Mouse (Mus musculus) macrophage (primary cell): ENCODE data around the gene Rpp25l. TPM values are rescaled to one million over a fixed set of nuclear protein-coding genes. Genes with fewer than 3 reads are reported as not detected.
"Not testable (repeated sequence)": the region's sequence is repeated elsewhere in the genome, so short reads cannot be mapped to it uniquely, and the experiment has no call there.

Experiments used
- H3K27ac ChIP-seq: fragments of 350-480 bp; formaldehyde crosslinking; 2 replicates; pipeline ENCODE4 v1.9.0; 2021
- H3K36me3 ChIP-seq: fragments of 350-480 bp; formaldehyde crosslinking; 2 replicates; pipeline ENCODE4 v1.9.0; 2021; ENCODE audit errors: inconsistent target
- H3K4me3 ChIP-seq: fragments of 350-480 bp; formaldehyde crosslinking; 2 replicates; pipeline ENCODE4 v1.9.0; 2021; ENCODE audit errors: inconsistent target
- H3K79me2 ChIP-seq: fragments of 350-480 bp; formaldehyde crosslinking; 2 replicates; pipeline ENCODE4 v1.9.0; 2021; ENCODE audit errors: inconsistent target
- WGBS: methylation state at CpG from one replicate; pipeline ENCODE4 v1.1.7; 2026; ENCODE audit warnings: inconsistent platforms; ENCODE audit not compliant: missing documents; 5-methylcytosine and 5-hydroxymethylcytosine counted together
- polyA plus RNA-seq: library from polyadenylated mRNA; stranded (reverse); fragments of 250-400 nt; gene quantifications from 3 replicates; pipeline ENCODE4 v1.2.4, GENCODE M21; 2018; ENCODE audit warnings: inconsistent platforms

Rpp25l gene
- polyA plus RNA-seq, 1 experiment from 2014 or later, result 6.4 TPM

DNA sequence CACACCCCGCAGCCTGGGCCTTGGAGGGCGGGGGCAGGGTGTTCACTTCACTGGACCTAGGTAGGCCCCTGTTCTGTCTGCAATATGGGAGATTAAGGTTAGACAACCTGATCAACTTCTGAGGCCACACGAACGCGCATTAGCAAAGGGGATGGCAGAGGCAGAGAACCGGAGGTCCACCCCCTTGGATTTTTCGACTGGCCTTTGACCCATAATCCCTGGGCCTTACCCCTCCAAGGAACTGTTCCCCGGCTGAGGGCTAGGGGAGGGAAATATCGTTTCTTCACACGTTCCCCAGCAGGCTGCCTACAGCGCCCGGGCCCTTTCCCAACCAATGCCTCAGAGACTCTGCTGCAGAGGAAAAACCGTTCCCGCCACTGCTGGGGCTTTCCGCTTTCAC lies 16.9 kb downstream of the Rpp25l start:
- H3K79me2 ChIP-seq, H3K36me3 ChIP-seq, H3K27ac ChIP-seq, H3K4me3 ChIP-seq: not testable (repeated sequence)
- 1% methylated on average over 8 of the region's 15 CpGs for WGBS

DNA sequence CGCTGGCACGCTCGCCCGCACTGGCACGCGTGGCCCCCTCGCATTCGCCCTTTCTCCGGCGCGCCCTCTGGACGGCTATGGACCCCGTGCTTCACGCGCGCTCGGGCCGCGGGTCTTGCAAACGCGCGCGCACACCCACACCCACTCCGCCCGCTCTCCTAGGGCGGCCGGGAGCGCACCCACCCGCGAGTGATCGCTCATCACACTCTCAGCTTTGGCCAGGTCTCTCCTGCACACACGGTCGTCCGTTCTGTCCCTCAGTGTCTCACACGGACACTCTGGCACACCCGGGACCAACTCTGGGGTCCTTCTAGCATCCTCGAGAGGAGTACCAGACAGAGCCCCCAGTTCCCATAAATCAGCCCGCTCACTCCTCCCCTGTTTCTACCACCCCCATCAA lies 17.5 kb downstream of the Rpp25l start:
- H3K36me3 ChIP-seq, H3K79me2 ChIP-seq, H3K27ac ChIP-seq, H3K4me3 ChIP-seq: not testable (repeated sequence)
- WGBS, result 9% methylated on average over 9 of the region's 38 CpGs

DNA sequence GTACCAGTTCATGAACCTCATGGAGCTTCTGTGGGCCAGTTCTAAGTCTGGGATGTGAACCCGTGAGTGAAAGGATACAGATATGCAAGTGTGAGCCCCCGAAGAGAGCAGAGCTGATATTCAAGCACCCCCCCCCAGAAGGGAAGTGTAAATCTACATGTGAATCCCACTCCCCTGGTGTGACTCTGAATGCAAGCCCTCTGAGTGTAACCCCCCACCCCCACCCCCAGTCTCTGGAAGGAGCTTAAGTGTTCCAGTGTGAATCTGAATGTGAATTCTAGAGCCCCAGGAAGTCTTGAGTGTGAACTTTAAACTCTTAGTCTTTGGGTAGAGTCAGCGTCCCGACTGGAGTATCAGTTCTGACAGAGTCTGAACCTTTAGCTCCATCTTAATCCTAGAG lies 19.8 kb downstream of the Rpp25l start:
- H3K27ac ChIP-seq, H3K4me3 ChIP-seq, H3K79me2 ChIP-seq, H3K36me3 ChIP-seq: not testable (repeated sequence)
- WGBS, result 18% methylated on average over 4 of the region's 4 CpGs

DNA sequence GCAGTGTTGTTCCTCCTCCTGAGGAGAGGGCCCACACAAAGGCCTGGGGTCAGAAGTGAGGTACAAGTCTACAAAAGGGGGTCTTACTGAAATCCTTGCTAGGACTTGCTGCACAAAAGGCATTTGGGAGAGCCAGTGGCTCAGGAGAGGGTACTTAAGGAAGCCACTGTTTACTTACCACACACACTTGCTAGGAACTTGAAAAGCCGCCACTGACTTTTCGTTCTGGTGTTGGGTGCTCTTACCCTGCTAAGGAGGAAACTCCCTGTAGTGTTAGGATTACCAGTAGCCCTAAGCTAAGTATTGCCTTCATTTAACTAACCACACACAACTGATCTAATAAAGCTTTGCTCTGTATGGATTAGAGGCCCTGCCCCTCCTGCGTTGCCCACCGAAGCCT lies 23.3 kb downstream of the Rpp25l start:
- not testable (repeated sequence) for H3K79me2 ChIP-seq, H3K27ac ChIP-seq, H3K4me3 ChIP-seq, H3K36me3 ChIP-seq
- WGBS, result no CpG with 5 or more reads among the region's 4 CpGs

DNA sequence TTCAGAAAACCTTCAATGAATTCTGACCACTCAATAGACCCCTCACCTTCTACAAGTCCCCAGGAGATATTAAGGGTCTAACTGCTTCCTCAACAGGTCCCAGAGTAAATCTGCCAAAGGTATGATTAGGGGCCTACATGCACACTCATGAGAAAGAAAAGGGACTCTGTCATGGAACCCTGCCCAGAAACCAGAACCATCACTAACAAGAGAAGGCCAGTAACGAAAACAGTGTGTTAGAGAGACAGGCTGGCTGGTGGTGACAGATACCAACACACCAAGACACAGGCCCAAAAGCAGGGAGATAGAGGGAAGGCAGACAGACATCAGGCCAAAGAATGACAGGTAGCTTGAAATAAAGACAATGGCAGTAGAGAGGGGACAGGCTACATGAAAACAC lies 24.8 kb downstream of the Rpp25l start:
- whole genome bisulfite sequencing, result 100% methylated on average over 1 of the region's 1 CpGs

DNA sequence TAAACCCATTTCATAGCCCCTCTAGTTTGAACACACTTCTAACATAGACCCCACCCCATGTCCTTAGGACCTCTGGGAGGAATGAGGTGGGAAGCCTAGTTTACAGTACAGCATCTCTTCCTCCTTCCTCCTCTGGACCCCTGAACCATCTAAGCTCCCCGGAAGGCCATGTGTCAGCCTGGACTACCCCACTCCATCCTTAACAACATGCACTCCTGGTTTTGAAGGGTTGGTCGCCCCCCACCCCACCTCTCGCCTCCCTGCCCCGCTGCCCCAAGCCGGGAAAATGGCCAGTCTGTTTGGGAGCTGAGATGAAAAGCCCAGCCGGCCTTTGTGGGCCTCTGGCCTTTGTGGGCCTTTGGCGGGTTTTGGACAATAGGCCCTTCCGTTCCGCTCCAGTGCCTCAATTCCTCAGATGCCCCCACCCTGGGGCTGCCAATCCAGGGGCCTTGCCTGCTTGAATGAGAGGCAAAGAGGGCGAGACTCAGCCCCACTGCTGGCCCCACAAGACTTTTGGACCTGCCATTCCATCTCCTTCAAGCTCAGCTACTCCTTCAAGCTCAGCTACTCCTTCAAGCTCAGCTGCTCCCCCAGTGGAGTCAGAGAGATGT lies 27.3 kb downstream of the Rpp25l start:
- WGBS, result 70% methylated on average over 6 of the region's 10 CpGs
- H3K27ac ChIP-seq, result not testable (repeated sequence)

More for the DNA sequence above, 24.8 kb downstream of the Rpp25l start:
- H3K79me2 ChIP-seq, H3K27ac ChIP-seq, H3K36me3 ChIP-seq, H3K4me3 ChIP-seq: not testable (repeated sequence)

DNA sequence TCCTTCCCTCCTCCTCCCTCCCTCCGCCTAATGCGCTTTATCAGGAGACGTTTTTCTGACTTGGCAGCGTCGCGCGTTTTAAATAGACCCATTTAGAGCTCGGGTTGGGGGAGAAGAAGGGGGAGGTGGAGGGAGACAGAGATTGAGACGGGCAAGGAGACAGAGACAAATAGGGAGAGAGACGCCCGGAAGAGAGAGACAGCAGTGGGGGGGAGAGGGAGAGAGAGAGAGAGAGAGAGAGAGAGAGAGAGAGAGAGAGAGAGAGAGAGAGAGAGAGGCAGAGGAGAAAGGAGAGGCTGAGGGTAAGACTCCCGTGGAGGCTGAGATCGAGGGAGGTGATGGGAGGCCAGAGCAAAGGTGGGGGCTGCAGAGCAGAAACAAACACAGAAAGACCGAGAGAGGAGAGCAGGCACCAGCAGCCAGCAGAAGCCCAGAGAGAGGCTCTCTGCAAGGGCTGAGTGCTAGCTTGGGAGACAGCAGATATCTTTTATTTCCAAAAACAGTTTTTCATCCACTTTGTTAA lies 28.3 kb downstream of the Rpp25l start:
- WGBS, result 0% methylated on average over 1 of the region's 14 CpGs
- not testable (repeated sequence) for H3K4me3 ChIP-seq

More for the DNA sequence above, 27.3 kb downstream of the Rpp25l start:
- not testable (repeated sequence) for H3K36me3 ChIP-seq, H3K4me3 ChIP-seq, H3K79me2 ChIP-seq

DNA sequence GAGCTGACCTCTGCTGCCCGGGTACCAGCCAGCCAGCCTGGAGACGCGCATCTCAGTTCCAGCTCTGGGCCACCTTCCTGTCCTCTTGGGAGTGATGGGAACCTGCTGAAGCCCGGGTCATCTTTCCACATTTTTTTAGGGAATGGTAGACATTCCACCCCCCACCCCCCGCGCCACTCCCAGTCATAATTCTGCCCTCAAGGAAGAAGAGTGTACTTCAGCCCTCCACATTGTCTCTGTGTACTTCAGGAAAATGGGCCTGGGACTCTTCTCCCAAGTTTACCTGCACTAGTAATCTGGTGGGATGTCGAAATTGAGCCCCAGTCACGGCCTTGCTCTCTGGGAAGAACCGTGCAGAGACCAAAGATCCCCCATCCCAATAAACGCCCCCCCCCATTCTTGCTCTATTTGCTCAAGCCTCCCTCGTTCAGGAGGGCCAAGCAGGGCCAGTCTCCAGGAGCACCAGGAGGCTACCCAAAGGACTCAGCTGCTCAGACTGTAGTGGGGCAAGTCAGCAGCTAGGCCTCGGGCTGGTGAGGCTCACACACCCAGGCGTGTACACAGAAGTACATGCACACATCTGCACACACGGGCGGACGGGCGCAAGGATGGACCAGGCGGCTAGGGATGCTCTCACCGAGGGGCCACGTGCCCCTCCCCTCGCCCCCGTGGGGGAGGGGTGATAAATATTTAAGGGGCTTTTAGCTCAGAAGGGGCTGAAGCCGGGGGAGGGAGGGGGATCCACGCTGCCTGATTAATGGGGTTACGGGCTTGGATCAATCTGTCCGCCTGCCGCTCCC lies 29.0 kb downstream of the Rpp25l start:
- 6% methylated on average over 8 of the region's 27 CpGs for WGBS
- H3K36me3 ChIP-seq, H3K27ac ChIP-seq, H3K4me3 ChIP-seq, H3K79me2 ChIP-seq: not testable (repeated sequence)

More for the DNA sequence above, 28.3 kb downstream of the Rpp25l start:
- H3K27ac ChIP-seq, H3K36me3 ChIP-seq, H3K79me2 ChIP-seq: not testable (repeated sequence)

DNA sequence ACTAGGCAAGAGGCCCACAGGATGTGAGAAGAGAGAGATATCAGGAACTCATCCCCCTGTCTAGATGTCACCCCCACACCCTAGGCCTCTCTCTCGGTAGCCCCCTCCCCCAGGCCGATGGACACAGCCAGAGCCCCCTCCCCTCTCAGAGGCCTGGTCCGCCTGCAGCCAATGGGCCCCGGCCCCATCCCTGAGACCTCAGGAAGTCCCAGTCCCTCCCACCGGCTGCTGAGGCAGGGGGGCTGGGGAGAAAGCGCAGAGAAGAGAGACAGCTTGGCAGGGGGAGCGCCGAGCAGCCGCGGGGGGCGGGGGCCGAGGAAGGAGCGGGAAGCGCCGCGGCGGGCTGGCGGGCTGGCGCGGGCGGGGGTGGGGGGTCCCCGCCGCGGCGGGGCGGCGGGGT lies 30.0 kb downstream of the Rpp25l start:
- not testable (repeated sequence) for H3K79me2 ChIP-seq, H3K4me3 ChIP-seq, H3K27ac ChIP-seq, H3K36me3 ChIP-seq
- 20% methylated on average over 1 of the region's 27 CpGs for WGBS

DNA sequence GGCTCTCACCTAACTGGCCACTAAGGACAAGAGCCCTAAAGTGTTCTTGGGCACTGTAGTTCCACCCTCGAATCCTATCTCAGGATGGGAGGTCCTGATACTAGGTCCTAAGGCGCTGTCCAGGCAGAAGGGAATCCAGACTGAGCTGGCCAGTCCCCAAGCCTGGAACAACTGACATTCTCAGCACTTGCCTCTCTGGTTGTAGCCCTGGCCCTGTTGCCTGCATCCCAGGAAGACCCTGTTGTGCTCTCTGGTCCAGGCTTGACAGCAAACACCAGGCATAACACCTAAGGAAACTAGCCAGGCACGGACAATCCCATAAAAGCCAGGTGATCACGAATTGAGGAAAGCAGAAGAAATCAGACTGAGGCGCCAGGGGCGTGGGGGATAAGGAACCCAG lies 30.5 kb downstream of the Rpp25l start:
- Histone ChIP-seq H3K36me3 (no peaks in the 10 kb centered on the region), H3K79me2 (no peaks in the 10 kb centered on the region), H3K27ac (no peak overlapping the region), H3K4me3 (no peak overlapping the region)
- 30% methylated on average over 6 of the region's 6 CpGs for WGBS

DNA sequence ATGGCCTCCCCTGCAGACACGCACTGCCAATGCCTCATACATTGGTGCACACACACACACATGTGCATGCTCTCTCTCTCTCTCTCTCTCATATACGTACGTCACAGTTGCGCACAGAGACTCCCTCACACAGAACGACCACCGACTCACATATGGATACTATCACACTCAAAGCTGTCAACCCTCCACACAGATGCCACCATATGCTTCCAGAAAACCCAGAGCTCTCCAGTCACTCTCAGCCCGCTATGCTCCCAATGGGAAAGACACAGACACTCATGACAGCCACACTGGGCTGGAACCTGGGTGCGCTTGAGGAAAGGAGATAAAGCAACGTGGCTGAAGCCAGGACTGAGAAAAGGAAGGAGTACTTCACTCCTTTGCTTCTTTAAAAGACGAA lies 31.4 kb downstream of the Rpp25l start:
- Histone ChIP-seq H3K79me2 (no peaks in the 10 kb centered on the region), H3K4me3 (no peak overlapping the region), H3K36me3 (no peaks in the 10 kb centered on the region), H3K27ac (no peak overlapping the region)
- WGBS, result 71% methylated on average over 10 of the region's 10 CpGs

DNA sequence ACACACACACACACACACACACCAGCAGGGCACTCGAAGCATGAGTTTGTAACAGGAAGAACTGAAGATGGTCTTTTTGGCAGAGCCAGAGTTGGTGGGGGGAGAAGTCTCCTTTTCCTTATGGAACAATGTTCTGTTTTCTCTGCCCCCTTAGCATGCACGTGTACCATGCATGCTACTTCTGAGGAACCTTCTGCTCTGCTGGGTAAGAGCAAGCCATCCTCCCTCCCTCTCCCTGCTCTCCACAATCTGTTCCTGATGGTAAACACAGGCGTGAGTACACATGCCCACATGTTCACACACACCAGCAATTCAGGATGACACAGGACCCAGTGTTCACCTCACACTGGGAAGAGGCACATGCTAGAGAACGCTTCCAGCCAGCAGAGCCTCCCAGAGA lies 32.2 kb downstream of the Rpp25l start:
- Histone ChIP-seq H3K36me3 (no peaks in the 10 kb centered on the region), H3K4me3 (no peak overlapping the region), H3K27ac (no peak overlapping the region), H3K79me2 (no peaks in the 10 kb centered on the region)
- 58% methylated on average over 2 of the region's 4 CpGs for WGBS

DNA sequence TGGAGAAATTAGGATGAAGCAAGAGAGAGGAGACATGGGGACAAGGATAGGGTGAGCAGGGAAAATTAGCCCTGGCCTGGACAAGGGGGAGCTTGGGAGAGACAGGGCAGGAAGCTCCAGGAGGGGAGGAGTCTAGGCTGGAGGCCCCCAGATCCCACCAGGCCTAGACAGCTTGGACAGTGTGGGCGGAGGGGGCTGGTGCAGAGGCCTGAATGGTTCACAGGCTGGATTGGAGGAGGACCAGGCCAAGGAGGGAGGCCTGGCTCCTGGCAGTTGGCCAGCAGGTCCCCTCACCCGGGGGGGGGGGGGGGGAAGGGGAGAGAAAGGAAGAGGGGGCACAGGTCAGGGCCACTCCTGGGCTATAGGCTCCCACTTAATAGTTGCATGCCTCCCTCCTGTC lies 34.0 kb downstream of the Rpp25l start:
- H3K36me3 ChIP-seq, result no peaks in the 10 kb centered on the region
- 50% methylated on average over 2 of the region's 2 CpGs for WGBS

DNA sequence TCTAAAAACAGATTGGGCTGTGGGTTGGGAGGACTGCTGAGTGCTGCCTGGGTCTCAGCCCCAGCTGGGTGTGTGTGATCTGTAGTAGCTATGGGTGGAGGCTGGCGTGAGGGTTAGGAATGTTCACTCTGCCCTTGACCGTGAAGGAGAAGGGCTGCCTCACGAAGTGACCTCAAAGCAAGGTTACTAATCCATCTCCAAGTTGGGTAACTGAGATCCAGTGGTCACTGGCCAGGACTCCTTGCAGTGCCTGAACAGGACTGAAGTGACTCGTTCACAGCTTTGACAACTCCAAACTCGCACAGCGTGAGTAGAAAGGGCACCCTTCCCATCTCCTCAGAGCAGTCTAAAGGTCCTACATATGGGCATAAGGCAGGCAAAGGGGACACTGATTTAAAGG lies 34.5 kb downstream of the Rpp25l start:
- no peak overlapping the region for H3K27ac ChIP-seq
- H3K36me3 ChIP-seq, result no peaks in the 10 kb centered on the region
- no peaks in the 10 kb centered on the region for H3K79me2 ChIP-seq
- H3K4me3 ChIP-seq, result no peak overlapping the region
- WGBS, result 90% methylated on average over 5 of the region's 6 CpGs

More for the DNA sequence above, 34.0 kb downstream of the Rpp25l start:
- Histone ChIP-seq H3K79me2 (no peaks in the 10 kb centered on the region), H3K27ac (no peak overlapping the region), H3K4me3 (no peak overlapping the region)

DNA sequence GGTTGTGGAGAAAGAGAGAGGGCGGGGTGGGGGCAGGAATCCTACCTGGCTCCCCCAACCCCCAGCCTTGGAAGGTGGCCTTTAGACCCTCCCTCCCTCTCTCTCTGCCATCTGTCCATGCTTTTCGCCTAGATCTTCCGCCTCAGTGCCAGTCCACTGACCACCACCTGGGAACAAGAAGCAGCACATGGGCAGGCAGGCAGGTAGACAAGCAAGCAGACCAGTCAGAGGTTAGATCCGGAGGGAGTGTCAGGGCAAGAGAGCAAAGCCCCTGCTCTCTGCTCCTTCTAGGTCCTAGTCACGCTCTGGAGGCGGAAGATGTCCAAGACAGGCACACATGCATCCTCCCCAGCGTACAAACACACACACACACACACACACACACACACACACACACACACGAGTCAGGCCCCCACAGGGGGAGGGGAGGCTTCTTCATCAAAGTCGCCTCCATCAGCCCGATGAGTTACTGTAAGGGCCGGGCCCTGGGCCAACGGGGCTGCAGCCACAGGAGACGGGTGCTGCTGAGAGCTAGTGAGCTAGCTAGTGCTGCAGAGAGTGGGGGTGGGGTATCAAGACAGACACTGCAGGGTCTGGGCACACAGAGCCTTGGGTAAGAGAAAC lies 36.2 kb downstream of the Rpp25l start:
- no peak overlapping the region for H3K4me3 ChIP-seq
- WGBS, result 73% methylated on average over 10 of the region's 13 CpGs
- H3K27ac ChIP-seq, result no peak overlapping the region
- no peaks in the 10 kb centered on the region for H3K79me2 ChIP-seq
- H3K36me3 ChIP-seq, result no peaks in the 10 kb centered on the region
